Mouse (Mus musculus): ENCODE results near the gene Serpinf1.

The Serpinf1 gene

GRCm38 (mm10) chr11:75455041-75455736 is 32.7 kb upstream of the Serpinf1 start:
- in situ Hi-C loops (cut with MseI, MboI): no loop called here

- in situ Hi-C loops (cut with MseI, MboI): no loop called here
These were observed 31.8 kb upstream of the Serpinf1 start, which contains the start of gene Wdr81 for GRCm38 (mm10) chr11:75453991-75454930. Gene Wdr81 (minus strand): TSS chr11:75454717.

GRCm38 (mm10) chr11:75452812-75453557 is 30.5 kb upstream of the Serpinf1 start:
- in situ Hi-C loops (cut with MseI, MboI): no loop called here

GRCm38 (mm10) chr11:75452081-75452480 is 29.6 kb upstream of the Serpinf1 start:
- in situ Hi-C loops (cut with MseI, MboI): no loop called here

- in situ Hi-C loops (cut with MseI, MboI): no loop called here
These were observed 28.4 kb upstream of the Serpinf1 start for GRCm38 (mm10) chr11:75450936-75451335.

GRCm38 (mm10) chr11:75450304-75450908 is 27.9 kb upstream of the Serpinf1 start:
- in situ Hi-C loops (cut with MseI, MboI): no loop called here

GRCm38 (mm10) chr11:75449695-75450094 is 27.2 kb upstream of the Serpinf1 start:
- in situ Hi-C loops (cut with MseI, MboI): no loop called here

- in situ Hi-C loops (cut with MseI, MboI): no loop called here
These were observed 26.1 kb upstream of the Serpinf1 start for GRCm38 (mm10) chr11:75448575-75448974.

GRCm38 (mm10) chr11:75443711-75444110 is 21.2 kb upstream of the Serpinf1 start:
- in situ Hi-C loops (cut with MseI, MboI): no loop called here

GRCm38 (mm10) chr11:75441601-75442000 is 19.1 kb upstream of the Serpinf1 start:
- in situ Hi-C loops (cut with MseI, MboI): no loop called here

- in situ Hi-C loops (cut with MseI, MboI): no loop called here
These were observed 18.5 kb upstream of the Serpinf1 start for GRCm38 (mm10) chr11:75441034-75441433.

- in situ Hi-C loops (cut with MseI, MboI): no loop called here
These were observed 17.4 kb upstream of the Serpinf1 start for GRCm38 (mm10) chr11:75439951-75440350.

GRCm38 (mm10) chr11:75439363-75439762 is 16.9 kb upstream of the Serpinf1 start, which contains the start of gene Serpinf2:
Gene Serpinf2 (minus strand): TSS chr11:75439591.
- in situ Hi-C loops (cut with MseI, MboI): no loop called here

GRCm38 (mm10) chr11:75438804-75439203 is 16.3 kb upstream of the Serpinf1 start:
- in situ Hi-C loops (cut with MseI, MboI): no loop called here

- in situ Hi-C loops (cut with MseI, MboI): no loop called here
These were observed 15.7 kb upstream of the Serpinf1 start for GRCm38 (mm10) chr11:75438194-75438593.

GRCm38 (mm10) chr11:75434138-75434537 is 11.6 kb upstream of the Serpinf1 start:
- in situ Hi-C loops (cut with MseI, MboI): no loop called here

- in situ Hi-C loops (cut with MseI, MboI): no loop called here
These were observed 8.8 kb upstream of the Serpinf1 start for GRCm38 (mm10) chr11:75431307-75431706.

- in situ Hi-C loops (cut with MseI, MboI): no loop called here
These were observed 6.7 kb upstream of the Serpinf1 start for GRCm38 (mm10) chr11:75429019-75429705.

- in situ Hi-C loops (cut with MseI, MboI): no loop called here
These were observed 2.0 kb upstream of the Serpinf1 start for GRCm38 (mm10) chr11:75424459-75424858.

- in situ Hi-C loops (cut with MseI, MboI): no loop called here
These were observed 1.5 kb upstream of the Serpinf1 start for GRCm38 (mm10) chr11:75424033-75424432.

- in situ Hi-C loops (cut with MseI, MboI): no loop called here
These were observed 590 bp upstream of the Serpinf1 start for GRCm38 (mm10) chr11:75423091-75423490.

Data from mouse trophoblast stem cell (cell line).